Mouse (Mus musculus) gastrocnemius, adult 18-20 months (tissue): ENCODE measurements around the gene Zbed5. TPM values are rescaled to one million over a fixed set of nuclear protein-coding genes. Genes with fewer than 3 reads are reported as not detected.
"Not testable (repeated sequence)": the region's sequence is repeated elsewhere in the genome, so short reads cannot be mapped to it uniquely, and the experiment has no call there.

Experiments used
- DNase-seq: peaks from one replicate; pipeline ENCODE4 v3.0.0; 2021; ENCODE audit warnings: low spot score
- long read RNA-seq, 2 experiments: library from polyadenylated mRNA; stranded (forward); transcript quantifications; one replicate each; pipeline ENCODE4 v2.0.0; 2021
- total RNA-seq, 2 experiments: library from RNA; stranded (reverse); gene quantifications; 2 replicates each; pipeline ENCODE4 v1.2.3; 2021

The Zbed5 gene
- under 1 TPM; 0.32 to 0.64 TPM for total RNA-seq
- long read RNA-seq, experiment 1, partial matches to known transcripts, result 0 of 3 reads
- long read RNA-seq, experiment 1, other reads (novel, unspliced or antisense), result 0 of 3 reads
- long read RNA-seq, experiment 2, result 0 reads

GRCm38 (mm10) chr5:129895198-129896088 lies at the start of gene Zbed5:
Gene Zbed5 (plus strand): TSS chr5:129895723.
- DNase-seq, result peak; percentile 92

GRCm38 (mm10) chr5:129846752-129847557 lies 48.6 kb upstream of the Zbed5 start, which contains the start of gene Sumf2:
Gene Sumf2 (plus strand): TSS chr5:129846986.
- peak; percentile 96 for DNase-seq

GRCm38 (mm10) chr5:129847558-129847820 lies 48.0 kb upstream of the Zbed5 start:
- no peak for DNase-seq

GRCm38 (mm10) chr5:129855163-129855562 lies 40.4 kb upstream of the Zbed5 start:
- no peak for DNase-seq

- DNase-seq, result no peak
Measured at GRCm38 (mm10) chr5:129856414-129856813, 39.1 kb upstream of the Zbed5 start.

GRCm38 (mm10) chr5:129862325-129862724 lies 33.2 kb upstream of the Zbed5 start:
- no peak for DNase-seq

- DNase-seq, result peak; percentile 55
Measured at GRCm38 (mm10) chr5:129864467-129864866, 31.1 kb upstream of the Zbed5 start.

- peak; percentile 31 for DNase-seq
Measured at GRCm38 (mm10) chr5:129865841-129866240, 29.7 kb upstream of the Zbed5 start.

- DNase-seq, result no peak
Measured at GRCm38 (mm10) chr5:129869238-129869995, 26.1 kb upstream of the Zbed5 start.

- DNase-seq, result peak; percentile 55
Measured at GRCm38 (mm10) chr5:129871238-129871637, 24.3 kb upstream of the Zbed5 start.

GRCm38 (mm10) chr5:129873942-129874341 lies 21.6 kb upstream of the Zbed5 start:
- DNase-seq, result no peak

GRCm38 (mm10) chr5:129875098-129875497 lies 20.4 kb upstream of the Zbed5 start:
- no peak for DNase-seq

- DNase-seq, result peak; percentile 83
Measured at GRCm38 (mm10) chr5:129877731-129878455, 17.6 kb upstream of the Zbed5 start.

GRCm38 (mm10) chr5:129878946-129879345 lies 16.6 kb upstream of the Zbed5 start:
- peak; percentile 90 for DNase-seq

- DNase-seq, result no peak
Measured at GRCm38 (mm10) chr5:129879888-129880287, 15.6 kb upstream of the Zbed5 start.

GRCm38 (mm10) chr5:129886271-129886670 lies 9.3 kb upstream of the Zbed5 start:
- DNase-seq, result no peak

- peak; percentile 97 for DNase-seq
Measured at GRCm38 (mm10) chr5:129886911-129887636, 8.4 kb upstream of the Zbed5 start, which contains the start of gene Chchd2. Gene Chchd2 (minus strand): TSS chr5:129887470.

- DNase-seq, result not testable (repeated sequence)
Measured at GRCm38 (mm10) chr5:129890390-129890789, 5.1 kb upstream of the Zbed5 start.

- no peak for DNase-seq
Measured at GRCm38 (mm10) chr5:129898449-129898848, 2.9 kb downstream of the Zbed5 start, which contains the start of gene Phkg1. Gene Phkg1 (minus strand): TSS chr5:129898549.

- DNase-seq, result no peak
Measured at GRCm38 (mm10) chr5:129907775-129908174, 12.3 kb downstream of the Zbed5 start.
